Mouse (Mus musculus): ENCODE measurements at regions not wholly inside any gene's neighbourhood (a gene's known extent, or its start where the extent isn't known, plus 50 kb on each side); places are given as distances from the start of the nearest gene placed in this dataset.

- TF ChIP-seq POLR2A (IDR thresholded peaks at IDR 0.05; ENCODE audit: low read depth, low read length) (no peak), CTCF (IDR thresholded peaks at IDR 0.05; ENCODE audit: extremely low read depth, insufficient read depth, insufficient read length, insufficient replicate concordance) (no peak)
Measured at GRCm38 (mm10) chr3:38625575-38626184, 141.0 kb upstream of the Ankrd50 start.

Data from spleen, adult 2 months (tissue).